Mouse (Mus musculus): ENCODE results near the gene Ttc17. TPM values are rescaled to one million over a fixed set of nuclear protein-coding genes. Genes with fewer than 3 reads are reported as not detected.

Gene Ttc17
- polyA plus RNA-seq, 1 experiment from 2014 or later, result 5.5 TPM

GRCm38 (mm10) chr2:94336336-94336735, 70.2 kb downstream of the Ttc17 start:
- Histone ChIP-seq H3K27me3 (no peaks in the 10 kb centered on the region), H3K4me3 (replicated peaks) (no peak overlapping the region), H3K4me1 (replicated peaks) (peaks cover 3% of the 10 kb centered on the region; the same call in 1 of the 2 replicates), H3K9ac (no peak overlapping the region), H3K36me3 (peaks cover 27% of the 10 kb centered on the region), H3K27ac (no peak overlapping the region), H3K9me3 (replicated peaks) (no peaks in the 10 kb centered on the region), H3K4me2 (no peak overlapping the region)
- DNase-seq, result no peak
- WGBS (ENCODE audit: insufficient replicate concordance), result 90% methylated on average over 9 of the region's 9 CpGs
- ATAC-seq (ENCODE audit: low read depth), result no peak

GRCm38 (mm10) chr2:94334742-94335046, 71.8 kb downstream of the Ttc17 start:
- ATAC-seq (ENCODE audit: low read depth), result no peak
- H3K36me3 ChIP-seq, result peaks cover 35% of the 10 kb centered on the region

DNA sequence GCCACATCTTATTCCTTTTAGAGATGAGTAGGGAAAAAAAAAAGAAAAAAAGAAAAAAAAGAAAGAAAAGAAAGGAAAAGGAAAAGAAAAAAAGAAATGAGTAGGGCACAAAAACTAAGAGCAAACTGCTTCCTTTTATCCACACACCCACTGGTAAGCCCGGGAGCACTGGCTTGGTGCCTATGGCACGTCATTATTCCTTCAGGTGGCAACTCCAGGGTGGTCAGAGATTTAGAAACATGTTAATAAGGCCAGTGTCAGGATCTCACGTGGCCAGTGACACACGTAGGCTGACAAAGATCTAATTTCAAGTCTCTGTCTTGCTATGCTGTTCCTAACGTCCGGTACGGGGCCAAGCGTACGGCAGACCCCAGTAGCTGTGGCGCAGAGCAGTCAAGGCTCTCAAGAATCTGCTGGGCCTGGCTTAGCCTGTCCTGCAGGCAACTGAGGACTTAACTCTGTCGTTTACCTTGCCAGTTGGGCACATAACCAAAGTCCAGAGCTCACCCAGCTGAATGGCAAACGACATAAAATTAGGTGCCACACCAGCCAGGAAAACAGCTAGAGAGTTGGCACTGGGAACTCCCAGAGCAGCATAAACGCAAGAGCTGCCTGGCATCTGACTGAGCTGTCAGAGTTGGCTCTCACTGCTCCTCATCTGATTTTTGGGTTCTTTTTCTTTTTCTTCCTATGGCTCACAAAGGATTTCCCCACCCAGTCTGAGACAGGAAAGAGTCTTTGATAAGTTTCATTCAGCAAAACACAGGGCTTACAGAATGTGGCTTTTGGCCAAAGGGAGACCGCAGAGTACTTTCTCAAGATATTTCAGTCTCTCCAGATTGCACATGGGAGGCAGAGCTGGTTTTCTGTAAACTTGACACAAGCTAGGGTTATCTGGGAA, 72.4 kb downstream of the Ttc17 start:
- DNase-seq (no peak), ATAC-seq (ENCODE audit: low read depth) (no peak)
- peaks cover 3% of the 10 kb centered on the region; the same call in 1 of the 2 replicates for H3K4me1 ChIP-seq (replicated peaks)
- H3K27ac ChIP-seq, result no peak overlapping the region; the same call in 1 of the 2 replicates
- H3K9ac ChIP-seq, result no peak overlapping the region
- H3K9me3 ChIP-seq (replicated peaks), result no peaks in the 10 kb centered on the region
- no peak overlapping the region for H3K4me2 ChIP-seq
- no peak overlapping the region for H3K4me3 ChIP-seq (replicated peaks)
- WGBS (ENCODE audit: insufficient replicate concordance), result 83% methylated on average over 14 of the region's 14 CpGs
- peaks cover 39% of the 10 kb centered on the region for H3K36me3 ChIP-seq
- H3K27me3 ChIP-seq, result no peaks in the 10 kb centered on the region

More at GRCm38 (mm10) chr2:94334742-94335046, 71.8 kb downstream of the Ttc17 start:
- Histone ChIP-seq H3K27me3 (no peaks in the 10 kb centered on the region), H3K9me3 (replicated peaks) (no peaks in the 10 kb centered on the region), H3K4me2 (no peak overlapping the region), H3K4me1 (replicated peaks) (peaks cover 3% of the 10 kb centered on the region; the same call in 1 of the 2 replicates), H3K9ac (no peak overlapping the region), H3K4me3 (replicated peaks) (no peak overlapping the region), H3K27ac (no peak overlapping the region)
- 46% methylated on average over 2 of the region's 2 CpGs for WGBS (ENCODE audit: insufficient replicate concordance)
- DNase-seq, result no peak

- Histone ChIP-seq H3K9ac (no peak overlapping the region), H3K27me3 (no peaks in the 10 kb centered on the region), H3K4me3 (replicated peaks) (no peak overlapping the region), H3K27ac (no peak overlapping the region), H3K4me2 (no peak overlapping the region), H3K4me1 (replicated peaks) (peaks cover 3% of the 10 kb centered on the region; the same call in 1 of the 2 replicates), H3K36me3 (peaks cover 40% of the 10 kb centered on the region), H3K9me3 (replicated peaks) (no peaks in the 10 kb centered on the region)
- 83% methylated on average over 2 of the region's 2 CpGs for WGBS (ENCODE audit: insufficient replicate concordance)
- ATAC-seq (ENCODE audit: low read depth), result no peak
- DNase-seq, result no peak
Observed at GRCm38 (mm10) chr2:94333086-94333485, 73.4 kb downstream of the Ttc17 start.

GRCm38 (mm10) chr2:94329336-94329735, 77.2 kb downstream of the Ttc17 start:
- no peak for ATAC-seq (ENCODE audit: low read depth)
- Histone ChIP-seq H3K4me3 (replicated peaks) (no peak overlapping the region), H3K27ac (no peak overlapping the region), H3K4me2 (no peak overlapping the region), H3K27me3 (no peaks in the 10 kb centered on the region), H3K9me3 (replicated peaks) (no peaks in the 10 kb centered on the region), H3K36me3 (peaks cover 55% of the 10 kb centered on the region), H3K4me1 (replicated peaks) (peaks cover 3% of the 10 kb centered on the region; the same call in 1 of the 2 replicates), H3K9ac (no peak overlapping the region)
- 88% methylated on average over 13 of the region's 13 CpGs for WGBS (ENCODE audit: insufficient replicate concordance)
- DNase-seq, result no peak

GRCm38 (mm10) chr2:94327836-94328235, 78.7 kb downstream of the Ttc17 start:
- no peak overlapping the region for H3K27ac ChIP-seq
- 91% methylated on average over 3 of the region's 3 CpGs for WGBS (ENCODE audit: insufficient replicate concordance)
- no peak overlapping the region for H3K4me2 ChIP-seq
- no peaks in the 10 kb centered on the region for H3K4me1 ChIP-seq (replicated peaks)
- no peak for ATAC-seq (ENCODE audit: low read depth)
- H3K9me3 ChIP-seq (replicated peaks), result no peaks in the 10 kb centered on the region
- H3K9ac ChIP-seq, result no peak overlapping the region
- no peaks in the 10 kb centered on the region for H3K27me3 ChIP-seq
- H3K4me3 ChIP-seq (replicated peaks), result no peak overlapping the region
- DNase-seq, result no peak
- H3K36me3 ChIP-seq, result peaks cover 66% of the 10 kb centered on the region

DNA sequence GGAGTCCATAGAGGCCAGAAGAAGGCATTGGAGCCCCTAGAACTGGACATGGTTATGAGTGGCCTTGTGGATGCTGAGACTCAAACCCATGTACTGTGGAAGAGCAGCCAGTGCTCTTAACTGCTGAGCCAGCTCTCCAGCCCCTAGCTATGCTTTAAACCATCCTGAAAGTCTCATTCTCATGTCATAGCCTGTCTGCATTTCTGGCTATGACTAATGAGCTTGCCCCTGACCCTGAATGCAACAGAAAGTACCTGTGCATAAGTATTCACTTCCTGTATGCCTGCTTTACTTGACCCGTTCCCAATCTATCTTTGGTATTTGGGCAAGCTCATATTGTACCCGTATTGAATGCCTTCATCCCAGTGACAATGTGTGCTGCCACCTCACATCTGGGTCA, 86.7 kb downstream of the Ttc17 start:
- Histone ChIP-seq H3K36me3 (peaks cover 36% of the 10 kb centered on the region), H3K27ac (no peak overlapping the region), H3K9ac (no peak overlapping the region), H3K27me3 (no peaks in the 10 kb centered on the region), H3K4me3 (replicated peaks) (no peak overlapping the region), H3K4me2 (no peak overlapping the region), H3K4me1 (replicated peaks) (no peaks in the 10 kb centered on the region), H3K9me3 (replicated peaks) (no peaks in the 10 kb centered on the region)
- no peak for DNase-seq
- no peak for ATAC-seq (ENCODE audit: low read depth)
- WGBS (ENCODE audit: insufficient replicate concordance), result 60% methylated on average over 2 of the region's 2 CpGs

GRCm38 (mm10) chr2:94316526-94316925, 90.0 kb downstream of the Ttc17 start:
- ATAC-seq (ENCODE audit: low read depth), result no peak
- Histone ChIP-seq H3K4me2 (no peak overlapping the region), H3K4me3 (replicated peaks) (no peak overlapping the region), H3K27me3 (no peaks in the 10 kb centered on the region), H3K9ac (no peak overlapping the region), H3K4me1 (replicated peaks) (no peaks in the 10 kb centered on the region), H3K9me3 (replicated peaks) (no peaks in the 10 kb centered on the region), H3K27ac (no peak overlapping the region), H3K36me3 (peaks cover 13% of the 10 kb centered on the region)
- WGBS (ENCODE audit: insufficient replicate concordance), result 55% methylated on average over 5 of the region's 5 CpGs
- no peak for DNase-seq

GRCm38 (mm10) chr2:94303984-94304383, 102.5 kb downstream of the Ttc17 start:
- Histone ChIP-seq H3K36me3 (peaks cover 33% of the 10 kb centered on the region), H3K27ac (no peak overlapping the region), H3K4me2 (no peak overlapping the region), H3K9me3 (replicated peaks) (no peaks in the 10 kb centered on the region), H3K4me1 (replicated peaks) (no peaks in the 10 kb centered on the region), H3K27me3 (no peaks in the 10 kb centered on the region), H3K9ac (no peak overlapping the region), H3K4me3 (replicated peaks) (no peak overlapping the region)
- ATAC-seq (ENCODE audit: low read depth) (no peak), DNase-seq (no peak)
- 84% methylated on average over 10 of the region's 10 CpGs for WGBS (ENCODE audit: insufficient replicate concordance)

DNA sequence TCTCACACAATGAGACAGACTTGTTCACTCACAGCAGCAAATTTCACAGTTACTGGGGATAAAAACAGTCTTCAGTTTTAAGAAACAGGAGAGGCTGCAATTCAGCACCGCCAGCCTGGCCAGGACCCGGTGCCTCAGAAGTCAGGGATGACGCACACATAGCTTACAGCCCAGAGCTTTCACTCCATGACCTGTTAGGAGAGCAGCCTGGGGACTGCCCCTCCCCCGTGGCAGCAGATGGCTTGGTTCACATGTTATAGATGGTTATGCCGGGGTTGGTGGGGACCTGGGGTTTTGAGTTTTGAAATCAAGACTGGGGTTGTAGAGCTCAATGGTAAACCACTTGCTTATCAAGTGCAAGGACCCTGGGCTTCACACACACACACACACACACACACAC, 104.1 kb downstream of the Ttc17 start:
- peaks cover 33% of the 10 kb centered on the region for H3K36me3 ChIP-seq
- H3K9me3 ChIP-seq (replicated peaks), result no peaks in the 10 kb centered on the region
- H3K27me3 ChIP-seq, result no peaks in the 10 kb centered on the region
- H3K4me1 ChIP-seq (replicated peaks), result no peaks in the 10 kb centered on the region
- no peak for ATAC-seq (ENCODE audit: low read depth)
- no peak overlapping the region for H3K4me2 ChIP-seq
- no peak overlapping the region for H3K9ac ChIP-seq
- no peak overlapping the region for H3K4me3 ChIP-seq (replicated peaks)
- DNase-seq, result no peak
- 78% methylated on average over 5 of the region's 5 CpGs for WGBS (ENCODE audit: insufficient replicate concordance)
- H3K27ac ChIP-seq, result no peak overlapping the region

- Histone ChIP-seq H3K9me3 (replicated peaks) (no peaks in the 10 kb centered on the region), H3K36me3 (peaks cover 33% of the 10 kb centered on the region), H3K4me3 (replicated peaks) (no peak overlapping the region), H3K4me2 (no peak overlapping the region), H3K4me1 (replicated peaks) (0 out of 2 replicates have a peak, but pooled peaks cover 3% of the 10 kb centered on the region), H3K27me3 (no peaks in the 10 kb centered on the region), H3K27ac (no peak overlapping the region), H3K9ac (no peak overlapping the region)
- ATAC-seq (ENCODE audit: low read depth) (no peak), DNase-seq (no peak)
- 79% methylated on average over 8 of the region's 8 CpGs for WGBS (ENCODE audit: insufficient replicate concordance)
Observed at GRCm38 (mm10) chr2:94301749-94302148, 104.7 kb downstream of the Ttc17 start.

DNA sequence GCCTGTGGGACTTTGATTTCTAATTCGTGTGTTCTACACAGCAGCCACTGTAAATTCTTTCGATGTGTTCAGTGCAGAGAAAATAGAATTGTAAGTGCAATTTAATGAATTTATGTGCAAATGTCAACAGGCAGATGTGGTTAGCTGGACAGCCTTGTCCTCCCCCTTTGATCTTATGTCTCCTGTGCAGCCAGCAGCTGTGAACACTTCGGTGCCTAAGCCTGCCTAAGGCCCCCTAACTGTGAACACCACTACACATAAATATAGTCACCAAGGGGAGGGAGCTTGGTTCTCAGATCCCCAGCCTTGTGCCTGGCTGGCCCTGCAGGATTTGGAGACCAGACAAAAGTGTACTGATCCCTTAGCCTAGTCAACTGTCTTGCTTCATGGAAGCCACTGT, 109.0 kb downstream of the Ttc17 start:
- 69% methylated on average over 3 of the region's 3 CpGs for WGBS (ENCODE audit: insufficient replicate concordance)
- no peaks in the 10 kb centered on the region for H3K27me3 ChIP-seq
- ATAC-seq (ENCODE audit: low read depth), result no peak

More for the DNA sequence above, 109.0 kb downstream of the Ttc17 start:
- DNase-seq, result no peak
- 0 out of 2 replicates have a peak, but pooled peaks cover 3% of the 10 kb centered on the region for H3K4me1 ChIP-seq (replicated peaks)
- H3K4me2 ChIP-seq, result no peak overlapping the region
- no peak overlapping the region for H3K4me3 ChIP-seq (replicated peaks)
- H3K27ac ChIP-seq, result no peak overlapping the region
- peaks cover 25% of the 10 kb centered on the region; the same call in 1 of the 2 replicates for H3K36me3 ChIP-seq
- no peak overlapping the region for H3K9ac ChIP-seq
- H3K9me3 ChIP-seq (replicated peaks), result no peaks in the 10 kb centered on the region

Measured in liver, embryonic 13.5 days (tissue).